Mouse (Mus musculus): ENCODE measurements at regions not wholly inside any gene's neighbourhood (a gene's known extent, or its start where the extent isn't known, plus 50 kb on each side); places are given as distances from the start of the nearest gene placed in this dataset.

GRCm38 (mm10) chr16:80502559-80502958, 697.9 kb upstream of the Ncam2 start:
- no peak for DNase-seq

- no peak for DNase-seq
Observed at GRCm38 (mm10) chr16:80503276-80503675, 697.2 kb upstream of the Ncam2 start.

GRCm38 (mm10) chr16:80512724-80513123, 687.8 kb upstream of the Ncam2 start:
- no peak for DNase-seq

GRCm38 (mm10) chr16:80538039-80538438, 662.5 kb upstream of the Ncam2 start:
- DNase-seq = no peak

GRCm38 (mm10) chr16:80546598-80546997, 653.9 kb upstream of the Ncam2 start:
- DNase-seq = no peak

- no peak for DNase-seq
Observed at GRCm38 (mm10) chr16:80567120-80567519, 633.4 kb upstream of the Ncam2 start.

GRCm38 (mm10) chr16:80587278-80587677, 613.2 kb upstream of the Ncam2 start:
- peak; percentile 8 for DNase-seq

- DNase-seq = no peak
Observed at GRCm38 (mm10) chr16:80603943-80604342, 596.6 kb upstream of the Ncam2 start.
